Comparison of ENCODE assay signal across 26 mouse cellular contexts in the genomic region with DNA sequence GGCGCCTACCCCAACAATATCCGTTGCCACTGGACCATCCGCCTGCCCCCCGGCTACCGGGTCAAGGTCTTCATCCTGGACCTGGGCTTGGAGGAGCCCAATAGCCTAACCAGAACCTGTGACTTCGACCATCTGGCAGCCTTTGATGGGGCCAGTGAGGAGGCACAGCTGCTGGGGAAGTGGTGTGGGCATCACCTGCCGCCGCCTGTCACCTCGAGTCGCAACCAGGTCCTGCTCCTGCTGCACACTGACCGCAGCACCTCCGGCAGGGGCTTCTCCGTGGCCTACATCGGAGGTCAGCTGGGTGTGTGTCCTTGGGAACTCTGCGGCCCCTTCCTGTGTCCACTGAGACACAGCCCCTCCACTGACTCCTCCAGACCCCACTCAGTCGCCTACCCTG. TPM values are rescaled to one million over a fixed set of nuclear protein-coding genes. Genes with fewer than 3 reads are reported as not detected.
DNase-seq lines count a peak whose midpoint lies in the region; ATAC-seq lines count a peak whose summit lies in the region.
"Had no signal": no experiment of that assay in that cellular context is flagged by ENCODE, and none has a peak within 500 bp of the region (broad histone marks: within the 10 kb centered on the region; RNA-seq: fewer than 3 reads in every experiment).

No protein-coding gene starts in this region.

- H3K9ac ChIP-seq in forebrain, embryonic 15.5 days (replicated peaks) = no peak overlapping the region
- no peak overlapping the region for H3K9ac ChIP-seq in neural tube, embryonic 11.5 days (ENCODE audit: low read length)
- no peak overlapping the region for H3K9ac ChIP-seq in neural tube, embryonic 15.5 days (replicated peaks)
- H3K9ac ChIP-seq: embryonic facial prominence, embryonic 12.5 days; embryonic facial prominence, embryonic 15.5 days; forebrain, embryonic 12.5 days; hindbrain, embryonic 13.5 days had no signal

- no peaks in the 10 kb centered on the region for H3K27me3 ChIP-seq in forebrain, embryonic 10.5 days (ENCODE audit: poor library complexity, severe bottlenecking)
- no peaks in the 10 kb centered on the region for H3K27me3 ChIP-seq in forebrain, embryonic 15.5 days
- no peaks in the 10 kb centered on the region for H3K27me3 ChIP-seq in neural tube, embryonic 11.5 days (ENCODE audit: control insufficient read depth, insufficient read depth, low read length)
- H3K27me3 ChIP-seq in neural tube, embryonic 15.5 days (replicated peaks) = no peaks in the 10 kb centered on the region
- no peaks in the 10 kb centered on the region for H3K27me3 ChIP-seq in limb, embryonic 10.5 days (ENCODE audit: low read depth, poor library complexity, severe bottlenecking)
- H3K27me3 ChIP-seq: CH12.LX; embryonic facial prominence, embryonic 12.5 days; embryonic facial prominence, embryonic 15.5 days; hindbrain, embryonic 13.5 days; Patski had no signal

- peak overlapping the region; percentile 4; the same call in 1 of the 2 replicates for H3K27ac ChIP-seq in forebrain, embryonic 10.5 days
- H3K27ac ChIP-seq in forebrain, embryonic 15.5 days (replicated peaks) = no peak overlapping the region
- 0 out of 2 replicates have a peak overlapping the region, but pooled peaks have one; percentile 0 for H3K27ac ChIP-seq in neural tube, embryonic 11.5 days (ENCODE audit: low read depth, low read length)
- no peak overlapping the region for H3K27ac ChIP-seq in neural tube, embryonic 15.5 days (replicated peaks)
- H3K27ac ChIP-seq in limb, embryonic 10.5 days = peak overlapping the region; percentile 85
- H3K27ac ChIP-seq: embryonic facial prominence, embryonic 12.5 days; embryonic facial prominence, embryonic 15.5 days; forebrain, embryonic 12.5 days; hindbrain, embryonic 13.5 days; hindbrain, postnatal 0 days had no signal

- H3K4me1 ChIP-seq in forebrain, embryonic 10.5 days = peaks cover 31% of the 10 kb centered on the region
- H3K4me1 ChIP-seq in forebrain, embryonic 15.5 days = 0 out of 2 replicates have a peak, but pooled peaks cover 4% of the 10 kb centered on the region
- peaks cover 22% of the 10 kb centered on the region for H3K4me1 ChIP-seq in neural tube, embryonic 11.5 days (ENCODE audit: control insufficient read depth, insufficient read depth, low read length)
- peaks cover 8% of the 10 kb centered on the region for H3K4me1 ChIP-seq in neural tube, embryonic 15.5 days
- H3K4me1 ChIP-seq in limb, embryonic 10.5 days = peaks cover 43% of the 10 kb centered on the region

- H3K4me2 ChIP-seq in forebrain, embryonic 15.5 days (replicated peaks) = no peak overlapping the region
- no peak overlapping the region for H3K4me2 ChIP-seq in neural tube, embryonic 11.5 days (ENCODE audit: low read depth)
- no peak overlapping the region for H3K4me2 ChIP-seq in neural tube, embryonic 15.5 days
- H3K4me2 ChIP-seq: embryonic facial prominence, embryonic 12.5 days; embryonic facial prominence, embryonic 15.5 days; forebrain, embryonic 12.5 days; heart, embryonic 11.5 days; hindbrain, embryonic 13.5 days had no signal

- no peak for DNase-seq in forebrain, embryonic 10.5 days (ENCODE audit: extremely low spot score, low spot score)
- no peak for DNase-seq in neural tube, embryonic 11.5 days (ENCODE audit: low spot score)
- no peak for DNase-seq in limb, embryonic 10.5 days (ENCODE audit: low spot score)
- DNase-seq in cerebellum, postnatal 36 days = no peak
- DNase-seq: adrenal gland, postnatal 10 days; adrenal gland, postnatal 36 days; cerebellum, adult 18-20 months; cerebellum, adult 9-11 months; gastrocnemius, postnatal 10 days; heart, adult 11 months had no signal

- no peak for ATAC-seq in forebrain, embryonic 15.5 days (replicated peaks)
- no peak for ATAC-seq in neural tube, embryonic 11.5 days (ENCODE audit: insufficient read depth, low FRiP score, low TSS enrichment)
- ATAC-seq in neural tube, embryonic 15.5 days (ENCODE audit: low FRiP score) = no peak
- ATAC-seq: forebrain, embryonic 16.5 days; hindbrain, postnatal 0 days; inflammation-experienced regulatory T-cells, adult 6 months; intestine, embryonic 16.5 days; Patski had no signal

- H3K9me3 ChIP-seq in forebrain, embryonic 10.5 days = no peaks in the 10 kb centered on the region
- H3K9me3 ChIP-seq in forebrain, embryonic 15.5 days = no peaks in the 10 kb centered on the region
- no peaks in the 10 kb centered on the region for H3K9me3 ChIP-seq in neural tube, embryonic 11.5 days (ENCODE audit: control insufficient read depth, low read length)
- no peaks in the 10 kb centered on the region for H3K9me3 ChIP-seq in neural tube, embryonic 15.5 days (replicated peaks)
- H3K9me3 ChIP-seq in limb, embryonic 10.5 days (replicated peaks) = no peaks in the 10 kb centered on the region
- H3K9me3 ChIP-seq: embryonic facial prominence, embryonic 12.5 days; embryonic facial prominence, embryonic 15.5 days; forebrain, embryonic 12.5 days; G1E; hindbrain, embryonic 13.5 days had no signal

- no peak overlapping the region for H3K4me3 ChIP-seq in forebrain, embryonic 10.5 days
- no peak overlapping the region for H3K4me3 ChIP-seq in forebrain, embryonic 15.5 days
- no peak overlapping the region for H3K4me3 ChIP-seq in neural tube, embryonic 11.5 days (ENCODE audit: low read depth, low read length)
- no peak overlapping the region for H3K4me3 ChIP-seq in neural tube, embryonic 15.5 days (replicated peaks)
- no peak overlapping the region for H3K4me3 ChIP-seq in limb, embryonic 10.5 days
- H3K4me3 ChIP-seq: embryonic facial prominence, embryonic 12.5 days; embryonic facial prominence, embryonic 15.5 days; forebrain, embryonic 12.5 days; hindbrain, embryonic 13.5 days had no signal

- 94% methylated on average over 16 of the region's 16 CpGs for WGBS in forebrain, embryonic 10.5 days
- WGBS in forebrain, embryonic 15.5 days = 92% methylated on average over 16 of the region's 16 CpGs
- WGBS in neural tube, embryonic 11.5 days = 84% methylated on average over 16 of the region's 16 CpGs
- 91% methylated on average over 16 of the region's 16 CpGs for WGBS in neural tube, embryonic 15.5 days
- 89% methylated on average over 16 of the region's 16 CpGs for WGBS in limb, embryonic 10.5 days

- no peaks in the 10 kb centered on the region for H3K36me3 ChIP-seq in forebrain, embryonic 10.5 days (replicated peaks)
- H3K36me3 ChIP-seq in forebrain, embryonic 15.5 days = no peaks in the 10 kb centered on the region
- H3K36me3 ChIP-seq in neural tube, embryonic 11.5 days (ENCODE audit: control insufficient read depth, insufficient read depth, low read length) = no peaks in the 10 kb centered on the region
- H3K36me3 ChIP-seq in neural tube, embryonic 15.5 days = no peaks in the 10 kb centered on the region
- H3K36me3 ChIP-seq in limb, embryonic 10.5 days = no peaks in the 10 kb centered on the region
- H3K36me3 ChIP-seq: embryonic facial prominence, embryonic 12.5 days; embryonic facial prominence, embryonic 15.5 days; forebrain, embryonic 12.5 days; G1E; hindbrain, embryonic 13.5 days had no signal

RNA-seq across cellular contexts. Expression of gene Cdcp2, which starts 10.1 kb away (rescaled TPM):
- polyA plus RNA-seq in forebrain, embryonic 10.5 days (2016; fragmentation: Nextera tagmentation; extraction: Ambion mirVana) = 0.06 TPM in 1 of 2 replicates, not detected in the other
- polyA plus RNA-seq in forebrain, embryonic 15.5 days (2015; fragmentation: Nextera tagmentation; extraction: Ambion mirVana) = not detected in 2 replicates
- polyA plus RNA-seq in neural tube, embryonic 11.5 days (2014; fragmentation: Nextera tagmentation; extraction: Ambion mirVana) = 0.24 and 0.64 TPM in 2 replicates
- not detected in 2 replicates for polyA plus RNA-seq in neural tube, embryonic 15.5 days (2015; fragmentation: Nextera tagmentation; extraction: Ambion mirVana)
- polyA plus RNA-seq in limb, embryonic 10.5 days (2016; fragmentation: Nextera tagmentation; extraction: Ambion mirVana) = 0.11 TPM in 1 of 2 replicates, not detected in the other
- polyA plus RNA-seq: embryonic facial prominence, embryonic 15.5 days; forebrain, embryonic 12.5 days; forebrain, embryonic 16.5 days; G1E; heart, embryonic 11.5 days; heart, embryonic 14.5 days; heart, postnatal 0 days; inflammation-experienced regulatory T-cells, adult 6 months; intestine, embryonic 16.5 days; Patski had no signal

RNA-seq across cellular contexts. Expression of gene Cyb5rl, which starts 40.0 kb away (rescaled TPM):
- polyA plus RNA-seq in forebrain, embryonic 10.5 days (2016; fragmentation: Nextera tagmentation; extraction: Ambion mirVana) = 8.9 and 11.3 TPM in 2 replicates
- 2.8 and 3.6 TPM in 2 replicates for polyA plus RNA-seq in forebrain, embryonic 15.5 days (2015; fragmentation: Nextera tagmentation; extraction: Ambion mirVana)
- 3.7 and 7.0 TPM in 2 replicates for polyA plus RNA-seq in neural tube, embryonic 11.5 days (2014; fragmentation: Nextera tagmentation; extraction: Ambion mirVana)
- 4.4 and 4.7 TPM in 2 replicates for polyA plus RNA-seq in neural tube, embryonic 15.5 days (2015; fragmentation: Nextera tagmentation; extraction: Ambion mirVana)
- polyA plus RNA-seq in limb, embryonic 10.5 days (2016; fragmentation: Nextera tagmentation; extraction: Ambion mirVana) = 11.7 and 12.6 TPM in 2 replicates

RNA-seq across cellular contexts. Expression of gene Mrpl37, which starts 40.1 kb away (rescaled TPM):
- polyA plus RNA-seq in forebrain, embryonic 10.5 days (2016; fragmentation: Nextera tagmentation; extraction: Ambion mirVana) = 131 and 132 TPM in 2 replicates
- 76.1 and 80.6 TPM in 2 replicates for polyA plus RNA-seq in forebrain, embryonic 15.5 days (2015; fragmentation: Nextera tagmentation; extraction: Ambion mirVana)
- 122 and 124 TPM in 2 replicates for polyA plus RNA-seq in neural tube, embryonic 11.5 days (2014; fragmentation: Nextera tagmentation; extraction: Ambion mirVana)
- polyA plus RNA-seq in neural tube, embryonic 15.5 days (2015; fragmentation: Nextera tagmentation; extraction: Ambion mirVana) = 84.9 and 85.5 TPM in 2 replicates
- polyA plus RNA-seq in limb, embryonic 10.5 days (2016; fragmentation: Nextera tagmentation; extraction: Ambion mirVana) = 145 and 167 TPM in 2 replicates

Comparison
In these comparisons a context has a peak if more than half of its experiments do, and no peak if none do; other contexts are left out.
1. H3K27ac ChIP-seq: peak in forebrain, embryonic 10.5 days (single experiment), neural tube, embryonic 11.5 days (single experiment) and limb, embryonic 10.5 days (single experiment); none in forebrain, embryonic 15.5 days (single experiment) and neural tube, embryonic 15.5 days (single experiment).